Mouse (Mus musculus): Measurements from ENCODE around the gene Gm11239.
"Not testable (repeated sequence)": the region's sequence is repeated elsewhere in the genome, so short reads cannot be mapped to it uniquely, and the experiment has no call there.

Gene Gm11239

GRCm38 (mm10) chr4:73668054-73668453 lies at the start of gene Gm11239:
Gene Gm11239 (plus strand): TSS chr4:73668354.
- not testable (repeated sequence) for DNase-seq (ENCODE audit: low spot score in 2 of 2)

GRCm38 (mm10) chr4:73622684-73623083 lies 45.5 kb upstream of the Gm11239 start, which contains the start of gene Gm11237:
Gene Gm11237 (plus strand): TSS chr4:73622984.
- not testable (repeated sequence) for DNase-seq (ENCODE audit: low spot score in 2 of 2)

DNA sequence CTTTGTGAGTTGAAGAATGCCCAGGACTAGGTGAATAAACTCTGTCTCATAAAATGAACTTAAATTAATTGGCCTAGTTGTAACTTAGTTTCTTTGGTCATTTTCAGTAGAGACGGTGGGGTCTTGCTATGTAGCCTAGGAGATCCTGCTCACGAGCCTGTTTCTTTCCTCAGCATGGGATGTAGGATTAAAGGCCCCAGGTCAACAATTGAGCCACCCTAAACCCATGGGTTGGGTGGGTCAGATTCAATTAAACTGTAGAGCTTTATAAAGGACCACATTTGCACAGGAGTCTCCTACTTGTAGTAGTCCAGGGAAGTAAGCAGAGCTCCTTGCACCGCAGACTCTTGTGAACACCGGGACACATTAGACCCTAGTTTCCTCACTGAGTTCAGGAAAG lies 30.3 kb upstream of the Gm11239 start, which contains the start of gene Gm11236:
TSS of gene Gm11236 (plus strand) at position 301 of the 400 bp plus-strand sequence.
- DNase-seq (ENCODE audit: low spot score in 2 of 2) = not testable (repeated sequence)

GRCm38 (mm10) chr4:73661864-73662263 lies 6.3 kb upstream of the Gm11239 start:
- not testable (repeated sequence) for DNase-seq (ENCODE audit: low spot score in 2 of 2)

DNA sequence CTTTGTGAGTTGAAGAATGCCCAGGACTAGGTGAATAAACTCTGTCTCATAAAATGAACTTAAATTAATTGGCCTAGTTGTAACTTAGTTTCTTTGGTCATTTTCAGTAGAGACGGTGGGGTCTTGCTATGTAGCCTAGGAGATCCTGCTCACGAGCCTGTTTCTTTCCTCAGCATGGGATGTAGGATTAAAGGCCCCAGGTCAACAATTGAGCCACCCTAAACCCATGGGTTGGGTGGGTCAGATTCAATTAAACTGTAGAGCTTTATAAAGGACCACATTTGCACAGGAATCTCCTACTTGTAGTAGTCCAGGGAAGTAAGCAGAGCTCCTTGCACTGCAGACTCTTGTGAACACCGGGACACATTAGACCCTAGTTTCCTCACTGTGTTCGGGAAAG lies 15.1 kb downstream of the Gm11239 start, which contains the start of gene Gm428:
TSS of gene Gm428 (plus strand) at position 301 of the 400 bp plus-strand sequence.
- not testable (repeated sequence) for DNase-seq (ENCODE audit: low spot score in 2 of 2)

- DNase-seq (ENCODE audit: low spot score in 2 of 2) = no peak
These were observed 50.6 kb downstream of the Gm11239 start for GRCm38 (mm10) chr4:73718761-73719160.

DNA sequence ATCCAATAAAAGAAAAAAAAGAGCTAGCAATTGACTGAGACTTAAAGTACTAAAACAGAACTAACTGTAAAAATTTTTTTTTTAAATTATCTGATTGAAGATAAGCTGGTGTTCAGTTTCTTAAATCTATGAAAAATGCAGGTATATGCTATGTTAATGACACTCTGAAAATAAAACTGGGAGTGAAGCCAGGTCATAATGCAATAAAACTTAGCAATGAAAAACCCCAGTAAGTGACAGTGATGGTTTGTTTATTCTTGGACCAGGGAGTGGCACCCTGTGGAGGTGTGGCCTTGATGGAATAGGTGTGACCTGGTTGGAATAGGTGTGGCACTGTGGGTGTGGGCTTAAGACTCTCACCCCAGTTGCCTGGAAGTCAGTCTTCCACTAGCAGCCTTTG lies 51.7 kb downstream of the Gm11239 start:
- no peak for DNase-seq (ENCODE audit: low spot score in 2 of 2)

Measured in spleen, postnatal 36 days (tissue).